8 mouse cellular contexts compared by ENCODE assay signal in genomic region chr17:62458964-62459363, GRCm38 (mm10).
DNase-seq lines count a peak whose midpoint lies in the region; ATAC-seq and TF ChIP-seq lines count a peak whose summit lies in the region.
"Had no signal": no experiment of that assay in that cellular context is flagged by ENCODE, and none has a peak within 500 bp of the region (broad histone marks: within the 10 kb centered on the region; RNA-seq: fewer than 3 reads in every experiment).

No protein-coding gene starts in this region.

- no peaks in the 10 kb centered on the region for H3K9me3 ChIP-seq in lung, embryonic 16.5 days (ENCODE audit: control insufficient read depth, low read length)
- H3K9me3 ChIP-seq: heart, embryonic 15.5 days had no signal

- no peak overlapping the region for H3K4me3 ChIP-seq in lung, embryonic 16.5 days (ENCODE audit: low read length)
- H3K4me3 ChIP-seq: heart, embryonic 15.5 days had no signal

- TF ChIP-seq CTCF in brain, embryonic 14.5 days (IDR thresholded peaks at IDR 0.05; ENCODE audit: borderline replicate concordance, extremely low read depth, insufficient read depth, insufficient read length), result peak; percentile 58; the same call in 1 of the 2 replicates

- no peak for TF ChIP-seq POLR2A in brain, embryonic 14.5 days (IDR thresholded peaks at IDR 0.05; ENCODE audit: borderline replicate concordance, extremely low read depth, insufficient read depth, insufficient read length, poor library complexity, severe bottlenecking)

- peaks cover 4% of the 10 kb centered on the region; the same call in 1 of the 2 replicates for H3K4me1 ChIP-seq in lung, embryonic 16.5 days (replicated peaks; ENCODE audit: control insufficient read depth, insufficient read depth, low read length)
- H3K4me1 ChIP-seq: heart, embryonic 15.5 days had no signal

- peak; percentile 28; the same call in 1 of the 2 replicates for ATAC-seq in lung, embryonic 16.5 days (ENCODE audit: low read depth)

- no peak overlapping the region for H3K9ac ChIP-seq in lung, embryonic 16.5 days (ENCODE audit: low read length)
- H3K9ac ChIP-seq: heart, embryonic 15.5 days had no signal

- H3K27ac ChIP-seq in lung, embryonic 16.5 days (ENCODE audit: low read length), result no peak overlapping the region
- H3K27ac ChIP-seq: heart, embryonic 15.5 days had no signal

- WGBS in lung, embryonic 16.5 days, result 40% methylated on average over 7 of the region's 7 CpGs

- no peak overlapping the region for H3K4me2 ChIP-seq in lung, embryonic 16.5 days (ENCODE audit: low read depth, low read length)
- H3K4me2 ChIP-seq: heart, embryonic 15.5 days had no signal

- no peaks in the 10 kb centered on the region for H3K27me3 ChIP-seq in lung, embryonic 16.5 days (ENCODE audit: control insufficient read depth, insufficient read depth, low read depth, low read length)
- H3K27me3 ChIP-seq: heart, embryonic 15.5 days had no signal

- no peaks in the 10 kb centered on the region for H3K36me3 ChIP-seq in lung, embryonic 16.5 days (ENCODE audit: control insufficient read depth, insufficient read depth, low read length)
- H3K36me3 ChIP-seq: heart, embryonic 15.5 days had no signal

- DNase-seq in 3134 (ENCODE audit: extremely low read depth, insufficient read length, low spot score), result peak; percentile 24
- DNase-seq in 3T3-L1 (ENCODE audit: low read depth, low spot score), result peak; percentile 89
- DNase-seq in brain, embryonic 14.5 days (ENCODE audit: low read depth), result peak; percentile 80
- peak; percentile 31 to 61 for DNase-seq in frontal cortex, postnatal 36 days (ENCODE audit: low spot score in 2 of 2)
- DNase-seq in kidney, postnatal 14 days, result peak; percentile 55
- DNase-seq in spleen, postnatal 4 days (ENCODE audit: low spot score in 2 of 2), result peak; percentile 26 to 69

Comparison
In these comparisons a context has a peak if more than half of its experiments do, and no peak if none do; other contexts are left out.
1. DNase-seq: peak in every context shown above with its lines; median percentile 89 in 3T3-L1; 80 in brain, embryonic 14.5 days; 55 in kidney, postnatal 14 days; 48 in spleen, postnatal 4 days; 46 in frontal cortex, postnatal 36 days; 24 in 3134.